Mouse (Mus musculus) left cerebral cortex, postnatal 14 days (tissue): Measurements from ENCODE around the gene 2210407C18Rik. TPM values are rescaled to one million over a fixed set of nuclear protein-coding genes. Genes with fewer than 3 reads are reported as not detected.

ENCODE experiments used
- DNase-seq, 2 experiments: peaks; one replicate each; pipeline ENCODE4 v3.0.0; 2021 to 2022; ENCODE audit warnings: low spot score in 2 of 2, mixed read lengths in 1 of 2
- intact Hi-C: fragments of 180-260 bp; cut with DNase I; formaldehyde crosslinking; loops from one replicate; pipeline ENCODE4 v1.15.1; 2025
- long read RNA-seq, 2 experiments: library from polyadenylated mRNA; stranded (forward); transcript quantifications; one replicate each; pipeline ENCODE4 v2.0.0; 2021
- total RNA-seq, 2 experiments: library from RNA; stranded (reverse); gene quantifications; 2 replicates each; pipeline ENCODE4 v1.2.3; 2021

Gene 2210407C18Rik
- under 1 TPM in 1 of 2 experiments, not detected in 1; 0.42 TPM for total RNA-seq
- long read RNA-seq, experiment 1: 0 reads
- long read RNA-seq, experiment 2: 0 reads

DNA sequence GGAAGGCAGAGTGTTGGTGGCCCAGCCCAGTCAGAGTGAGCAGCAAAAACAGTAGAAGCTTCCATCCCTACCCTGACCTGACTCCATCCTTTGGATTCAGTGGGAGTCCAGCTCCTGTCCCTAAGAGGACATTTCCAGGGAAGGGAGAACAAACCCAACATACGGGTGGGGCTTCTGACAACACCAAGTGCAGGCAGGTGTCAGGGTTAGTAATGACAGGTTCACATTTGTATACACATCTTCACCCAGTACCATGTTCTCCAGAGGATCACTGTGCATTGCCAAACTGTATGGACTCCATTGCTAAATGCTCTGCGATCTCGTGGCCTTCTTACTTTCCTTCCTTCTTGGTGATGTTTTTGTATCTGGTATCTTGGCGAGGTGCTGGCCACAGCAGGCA lies at the start of gene 2210407C18Rik:
Gene 2210407C18Rik, minus strand, starts transcription at position 101 of the 400 bp plus-strand sequence.
- intact Hi-C loops: no loop called here
- no peak for DNase-seq

DNA sequence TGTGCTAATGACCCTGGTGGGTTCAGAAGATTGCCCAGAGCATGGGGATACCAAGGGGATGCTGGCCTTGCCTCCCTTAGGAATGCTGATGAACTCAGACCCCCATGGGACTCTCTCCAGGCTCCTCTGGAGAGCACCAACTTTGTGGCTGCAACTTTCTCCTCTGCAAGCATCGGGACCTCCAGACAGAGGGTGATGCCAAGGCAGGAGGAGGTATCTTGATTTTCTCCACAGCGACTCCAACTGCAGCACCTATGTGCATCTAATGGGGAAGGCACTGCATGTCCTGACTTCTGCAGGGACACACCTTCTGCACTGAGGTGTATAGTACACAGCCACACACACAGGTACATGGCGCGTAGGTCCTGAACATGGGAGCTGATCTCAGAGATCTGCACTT lies 42.7 kb upstream of the 2210407C18Rik start, which contains the start of gene Olfr322:
Gene Olfr322, plus strand, starts transcription at position 187 of the 400 bp plus-strand sequence.
- intact Hi-C loops: no loop called here
- no peak for DNase-seq

DNA sequence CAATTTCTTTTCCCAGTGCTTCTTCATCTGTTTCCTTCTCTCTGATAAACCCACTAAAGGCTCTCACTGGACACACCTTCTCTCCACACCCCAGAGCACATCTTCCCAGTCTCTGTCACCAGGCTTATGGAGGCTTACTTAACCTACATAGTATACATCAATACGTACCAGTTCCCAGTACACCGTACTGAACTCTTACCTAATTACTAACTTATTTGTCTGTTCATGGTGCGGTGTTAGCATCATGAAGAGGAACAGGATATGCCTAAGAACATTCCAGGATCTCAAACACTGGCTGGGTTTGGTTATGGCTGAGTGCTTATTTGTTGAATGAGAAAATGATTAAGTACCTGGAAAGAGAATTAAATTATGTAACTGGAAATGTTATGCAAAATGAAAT lies 39.3 kb upstream of the 2210407C18Rik start:
- intact Hi-C loops: no loop called here

DNA sequence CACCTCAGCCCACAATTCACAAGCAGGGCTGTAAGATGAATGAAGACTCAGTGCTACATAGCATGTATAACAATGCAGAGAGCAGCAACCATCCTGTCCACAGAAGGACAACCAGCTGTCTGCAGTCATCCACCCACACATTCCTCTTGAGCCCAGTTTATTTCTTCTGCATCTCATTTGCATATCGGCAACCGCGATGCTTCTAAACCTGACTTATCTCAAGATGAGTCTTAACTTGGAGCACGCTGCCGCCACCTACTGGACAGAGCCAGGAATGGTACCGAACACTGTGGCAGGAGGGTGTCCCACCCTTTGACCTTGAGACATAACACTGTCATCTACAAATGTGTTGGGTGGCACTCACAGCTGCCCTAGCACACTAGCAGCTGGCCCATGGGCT lies 27.5 kb upstream of the 2210407C18Rik start:
- intact Hi-C loops: no loop called here
- DNase-seq: peak; percentile 12 to 71

More for the DNA sequence above, 39.3 kb upstream of the 2210407C18Rik start:
- no peak for DNase-seq

DNA sequence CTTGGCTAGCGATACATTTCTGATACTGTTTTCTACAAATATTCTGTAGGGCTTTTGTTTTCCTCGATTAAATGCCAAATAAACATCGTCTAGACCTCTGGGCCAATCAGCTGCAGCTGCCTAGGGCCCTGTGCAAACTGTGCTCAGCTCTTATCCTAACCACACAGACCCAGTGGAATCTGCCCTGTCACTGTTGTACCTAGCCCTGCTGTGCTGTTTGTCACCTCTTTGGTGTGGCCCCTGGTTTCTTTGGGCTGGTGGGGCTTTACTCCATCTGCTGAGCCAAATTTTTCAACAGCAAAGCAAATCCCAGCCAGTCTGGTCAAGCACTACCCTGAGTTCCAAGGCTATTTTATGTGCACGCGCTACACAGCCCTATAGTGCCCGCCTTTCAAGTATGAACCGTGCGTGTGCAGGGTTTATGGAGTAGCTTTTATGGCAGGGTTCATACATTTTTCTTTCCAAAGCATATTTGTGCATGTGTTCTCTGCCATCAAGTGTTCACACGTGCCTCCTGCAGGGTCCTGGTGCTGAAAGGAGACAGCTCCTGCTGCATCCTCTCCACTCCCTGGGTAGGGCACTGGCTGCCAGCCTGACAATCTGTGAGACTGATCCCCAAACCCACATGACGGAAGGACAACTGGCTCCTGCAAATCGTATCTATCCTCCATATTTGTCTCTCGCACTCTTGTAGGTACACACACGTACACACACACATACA lies 25.9 kb upstream of the 2210407C18Rik start:
- intact Hi-C loops: no loop called here
- DNase-seq: no peak

DNA sequence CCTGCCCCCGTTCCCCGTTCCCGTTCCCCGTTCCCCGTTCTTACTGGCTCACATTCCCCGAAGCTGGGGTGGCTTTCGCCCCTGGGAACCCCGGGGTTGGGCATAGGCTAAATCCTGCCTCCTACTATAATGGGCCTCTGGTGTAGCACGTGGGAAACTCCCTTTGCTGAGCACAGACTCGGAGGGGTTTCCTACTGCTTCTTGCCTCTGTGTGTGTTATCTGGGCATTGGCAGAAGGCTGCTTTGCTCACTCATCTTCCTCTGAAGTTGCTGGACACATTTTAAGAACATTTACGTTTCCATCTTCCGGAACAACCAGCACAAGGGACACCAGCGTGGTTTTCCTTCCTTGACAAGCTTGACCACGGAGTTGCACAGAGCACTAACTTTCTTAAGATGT lies 25.2 kb upstream of the 2210407C18Rik start:
- DNase-seq: no peak
- intact Hi-C loops: no loop called here

DNA sequence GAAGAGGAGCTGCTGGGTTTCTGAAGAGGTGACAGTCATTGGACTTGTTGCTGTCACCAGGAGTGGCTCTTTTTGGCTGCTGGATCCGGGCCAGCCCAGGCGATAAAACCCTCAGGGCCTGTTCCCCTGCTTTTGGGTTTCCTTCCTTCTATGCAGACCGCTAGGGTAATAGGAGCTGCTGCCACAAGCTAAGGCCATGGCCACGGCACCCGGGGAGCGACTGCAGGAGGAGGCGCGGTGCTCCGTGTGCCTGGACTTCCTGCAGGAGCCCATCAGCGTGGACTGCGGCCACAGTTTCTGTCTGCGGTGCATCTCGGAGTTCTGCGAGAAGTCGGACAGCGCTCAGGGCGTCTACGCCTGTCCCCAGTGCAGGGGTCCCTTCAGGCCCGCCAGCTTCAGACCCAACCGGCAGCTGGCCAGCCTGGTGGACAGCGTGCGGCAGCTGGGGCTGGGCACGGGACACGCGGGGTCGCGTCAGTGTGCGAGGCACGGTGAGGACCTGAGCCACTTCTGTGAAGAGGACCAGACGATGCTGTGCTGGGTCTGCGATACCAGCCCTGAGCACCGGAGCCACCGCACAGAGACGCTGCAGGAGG lies 24.5 kb upstream of the 2210407C18Rik start, which contains the start of gene Trim58:
Gene Trim58, plus strand, starts transcription at position 194 of the 596 bp plus-strand sequence.
- intact Hi-C loops: no loop called here
- no peak for DNase-seq

DNA sequence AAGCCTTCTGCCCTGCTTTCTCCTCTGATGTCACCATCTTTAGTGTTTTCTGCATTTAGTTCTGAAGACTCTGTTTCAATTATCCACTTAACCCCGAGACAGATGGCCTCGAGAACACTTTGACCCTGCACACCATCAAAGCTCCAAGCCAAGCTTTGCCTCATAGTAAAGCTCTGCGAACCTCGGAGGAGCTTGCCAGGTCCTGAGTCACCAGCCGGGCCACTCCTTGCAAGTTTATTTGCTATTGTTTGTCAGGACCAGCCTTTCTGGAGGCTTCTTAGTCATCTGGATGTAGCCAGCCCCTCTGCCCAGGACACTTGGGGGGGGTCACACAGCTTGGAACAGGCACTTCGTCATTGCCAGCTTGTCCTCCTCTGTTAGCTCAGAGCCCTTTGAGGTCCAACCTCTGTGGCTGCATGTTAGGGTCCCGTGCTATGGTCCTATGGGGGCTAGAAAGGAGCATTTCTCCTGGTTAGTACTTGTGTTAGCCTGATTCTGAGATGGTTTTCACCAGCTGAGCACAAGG lies 22.4 kb upstream of the 2210407C18Rik start:
- intact Hi-C loops: loop anchor here (10.0 kb wide), 1 partner anchor 233 kb away; no protein-coding TSS in a partner anchor
- no peak for DNase-seq

DNA sequence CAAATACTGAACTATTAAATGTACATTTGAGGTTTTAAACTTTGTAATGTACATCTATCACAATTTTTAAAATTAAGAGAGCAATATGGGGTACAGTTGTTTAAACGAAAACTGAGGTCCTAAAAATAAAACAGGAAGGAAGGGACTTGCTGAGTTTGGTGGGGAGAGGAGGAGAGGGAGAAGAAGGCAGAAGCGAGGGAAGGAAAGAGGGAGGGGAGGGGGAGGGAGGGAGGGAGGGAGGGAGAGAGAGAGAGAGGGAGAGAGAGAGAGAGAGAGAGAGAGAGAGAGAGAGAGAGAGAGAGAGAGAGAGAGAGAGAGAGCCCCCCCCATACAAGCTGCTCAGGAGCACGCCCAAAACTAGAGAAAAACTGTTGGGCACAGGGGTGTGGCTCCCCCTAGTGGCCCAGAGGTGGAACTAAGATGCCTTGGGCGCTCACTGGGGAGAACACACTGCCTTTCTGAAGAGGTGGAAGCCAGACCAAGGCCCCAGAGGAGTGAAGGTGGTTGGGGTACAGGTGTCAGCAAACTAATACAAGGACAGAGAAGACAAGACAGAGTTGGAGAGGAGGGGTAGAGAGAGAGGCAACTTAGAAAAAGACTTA lies 20.6 kb upstream of the 2210407C18Rik start:
- intact Hi-C loops: loop anchor here (10.0 kb wide), 1 partner anchor 232 kb away; no protein-coding TSS in a partner anchor
- peak; percentile 45 to 53 for DNase-seq

DNA sequence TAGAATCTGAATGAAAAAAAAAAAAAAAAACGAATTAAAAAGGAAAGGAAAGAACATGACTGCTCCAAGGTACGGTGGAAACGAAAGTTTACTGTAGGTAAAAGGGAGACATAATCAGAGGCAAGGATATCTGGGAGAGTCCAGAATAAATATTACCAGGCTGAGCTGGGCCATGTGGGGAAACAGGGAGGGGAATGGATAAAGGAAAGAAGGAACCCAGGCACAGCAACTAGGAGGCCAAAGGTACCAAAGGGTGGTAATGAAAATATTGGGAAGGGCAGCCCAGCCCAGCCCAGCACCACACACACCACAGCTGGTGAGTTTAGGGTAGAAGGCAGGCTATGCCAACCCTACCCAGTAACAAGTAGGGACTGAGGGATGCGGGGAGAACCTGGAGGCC lies 19.0 kb upstream of the 2210407C18Rik start:
- DNase-seq: no peak
- intact Hi-C loops: loop anchor here (10.0 kb wide), 1 partner anchor 230 kb away; no protein-coding TSS in a partner anchor

DNA sequence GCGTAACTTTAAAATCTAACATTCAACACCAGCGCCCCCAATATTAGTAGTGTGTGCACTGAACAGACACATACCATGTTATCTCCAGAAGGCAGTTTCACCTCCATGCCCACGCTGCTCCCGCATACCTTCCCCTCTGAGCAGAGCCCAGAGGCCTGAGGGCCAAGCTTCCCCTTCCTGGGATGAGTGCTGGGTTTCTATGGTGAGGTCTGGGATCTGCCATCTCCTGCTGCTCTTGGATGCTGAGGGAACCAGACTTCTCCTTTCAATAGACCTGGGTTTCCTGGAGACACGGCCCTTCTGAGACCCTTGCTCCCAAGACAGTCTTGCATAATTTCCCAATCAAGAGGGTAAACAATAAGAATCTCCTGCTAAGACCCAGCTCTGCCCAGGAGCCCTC lies 14.5 kb upstream of the 2210407C18Rik start, which contains the start of gene Olfr323:
Gene Olfr323, minus strand, starts transcription at position 101 of the 400 bp plus-strand sequence.
- intact Hi-C loops: loop anchor here (10.0 kb wide), 1 partner anchor 226 kb away; no protein-coding TSS in a partner anchor

DNA sequence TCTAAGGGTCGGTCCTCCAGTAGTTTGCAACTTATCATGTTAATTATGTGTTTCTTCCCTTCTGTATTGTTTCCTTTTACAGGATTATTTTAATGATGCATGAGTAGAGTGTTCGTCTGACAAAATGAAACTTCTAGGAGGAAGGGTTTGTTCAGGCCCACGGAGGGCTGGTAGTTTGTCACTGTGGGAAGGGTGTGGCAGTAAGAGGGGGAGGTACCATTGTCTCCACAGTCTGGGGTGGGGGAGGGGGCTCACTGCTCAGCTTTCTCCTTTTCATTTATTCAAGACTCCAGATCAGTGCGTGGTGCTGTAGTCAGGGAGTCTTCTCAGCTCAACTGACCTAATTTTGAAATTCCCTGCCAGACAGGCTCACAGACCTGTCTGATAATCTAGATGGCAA lies 10.3 kb upstream of the 2210407C18Rik start:
- DNase-seq: no peak
- intact Hi-C loops: no loop called here

More for the DNA sequence above, 14.5 kb upstream of the 2210407C18Rik start, which contains the start of gene Olfr323:
- DNase-seq: no peak

DNA sequence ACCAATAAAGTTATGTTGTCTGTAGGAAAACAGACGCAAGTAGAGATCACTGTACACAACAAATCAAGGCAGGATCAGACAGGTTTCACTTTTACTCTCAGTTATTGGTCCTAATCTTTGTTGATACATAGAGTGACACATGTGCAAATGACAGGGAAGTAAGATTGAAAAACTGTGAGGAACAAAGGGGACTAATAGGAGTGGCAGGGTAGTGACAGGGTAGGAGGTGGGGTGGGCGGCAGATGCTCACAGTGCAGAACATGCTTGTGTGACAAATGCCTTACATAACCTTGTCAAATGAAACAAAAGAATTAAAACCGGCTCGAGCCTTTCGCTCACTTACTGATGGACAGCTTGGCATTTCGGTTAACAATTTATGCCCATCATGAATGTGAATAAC lies 2.9 kb upstream of the 2210407C18Rik start:
- intact Hi-C loops: no loop called here
- DNase-seq: no peak

DNA sequence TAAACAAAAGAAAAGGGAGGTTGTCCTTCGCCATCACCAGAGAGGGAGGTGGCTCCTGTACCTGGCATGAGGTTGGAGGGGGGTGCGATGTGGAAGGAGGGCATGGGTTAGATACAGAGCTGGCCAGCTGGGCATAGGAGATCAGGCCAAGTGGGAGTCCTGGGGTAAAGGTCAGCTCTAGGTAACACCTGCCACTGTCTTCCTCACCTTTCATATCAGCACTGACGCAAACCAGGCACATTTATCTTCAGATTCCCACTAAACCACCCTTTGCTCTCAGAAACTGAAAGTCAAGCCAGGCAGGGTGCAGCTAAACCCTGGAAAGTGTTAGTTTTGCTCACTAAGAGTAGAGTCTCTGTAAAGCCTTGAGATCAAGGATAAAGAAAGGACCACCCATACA lies 2.5 kb upstream of the 2210407C18Rik start:
- intact Hi-C loops: no loop called here
- no peak for DNase-seq

DNA sequence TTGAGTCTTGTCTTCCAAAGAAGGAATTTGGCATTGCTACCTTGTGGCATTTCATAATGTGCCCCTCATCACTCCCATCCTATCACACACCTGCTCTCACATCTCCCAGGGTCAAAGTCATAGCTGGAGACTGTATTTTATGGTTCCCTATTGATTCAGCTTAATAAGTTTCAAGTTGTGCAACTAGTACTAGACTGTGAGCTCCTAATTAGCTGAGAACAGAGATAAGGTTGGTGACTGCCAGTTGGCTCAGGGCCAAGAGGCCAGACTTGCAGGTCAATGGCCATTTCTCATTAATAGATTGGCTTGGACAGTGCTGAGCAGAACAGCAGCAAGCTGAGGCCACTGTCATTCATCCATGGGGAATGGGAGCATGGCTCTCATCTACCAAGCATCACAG lies 1.3 kb downstream of the 2210407C18Rik start:
- intact Hi-C loops: no loop called here
- DNase-seq: no peak

DNA sequence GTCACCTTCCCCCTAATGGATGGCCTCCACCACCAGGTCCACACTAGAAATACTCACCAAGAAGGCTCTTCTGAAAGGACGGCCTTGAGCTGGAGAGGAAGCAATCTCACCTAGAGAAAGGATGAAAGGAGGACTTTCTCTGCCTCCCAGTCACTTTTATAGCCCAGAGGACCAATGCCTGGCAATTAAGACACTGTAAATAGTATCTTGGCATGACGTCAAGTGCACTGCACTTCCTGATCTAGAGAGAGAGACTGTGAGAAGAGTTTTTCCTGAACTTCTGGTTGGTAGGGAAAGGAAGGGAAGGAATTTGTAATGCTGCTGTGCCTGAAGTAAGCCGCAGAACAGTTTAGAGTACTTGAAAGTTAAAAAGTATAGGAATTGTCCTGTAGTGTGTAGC lies 2.5 kb downstream of the 2210407C18Rik start:
- intact Hi-C loops: no loop called here
- no peak for DNase-seq

DNA sequence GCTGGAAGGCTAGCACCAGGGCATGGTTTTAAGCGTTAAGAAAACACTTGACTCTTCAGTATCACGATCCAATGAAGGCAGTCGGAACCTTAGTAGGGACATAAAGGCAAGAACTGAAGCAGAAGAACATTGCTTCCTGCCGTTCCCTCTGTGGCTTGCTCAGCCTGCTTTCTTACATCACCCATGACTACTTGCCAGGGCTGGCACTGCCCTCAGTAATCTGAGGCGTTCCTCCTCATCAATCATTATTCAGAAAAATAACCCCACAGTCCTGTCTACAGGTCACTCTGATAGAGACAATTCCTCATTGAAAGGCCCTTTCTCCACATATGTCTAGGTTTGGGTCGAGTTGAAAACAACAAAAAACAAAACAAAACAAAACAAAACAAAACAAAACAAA lies 8.8 kb downstream of the 2210407C18Rik start:
- DNase-seq: no peak
- intact Hi-C loops: no loop called here

DNA sequence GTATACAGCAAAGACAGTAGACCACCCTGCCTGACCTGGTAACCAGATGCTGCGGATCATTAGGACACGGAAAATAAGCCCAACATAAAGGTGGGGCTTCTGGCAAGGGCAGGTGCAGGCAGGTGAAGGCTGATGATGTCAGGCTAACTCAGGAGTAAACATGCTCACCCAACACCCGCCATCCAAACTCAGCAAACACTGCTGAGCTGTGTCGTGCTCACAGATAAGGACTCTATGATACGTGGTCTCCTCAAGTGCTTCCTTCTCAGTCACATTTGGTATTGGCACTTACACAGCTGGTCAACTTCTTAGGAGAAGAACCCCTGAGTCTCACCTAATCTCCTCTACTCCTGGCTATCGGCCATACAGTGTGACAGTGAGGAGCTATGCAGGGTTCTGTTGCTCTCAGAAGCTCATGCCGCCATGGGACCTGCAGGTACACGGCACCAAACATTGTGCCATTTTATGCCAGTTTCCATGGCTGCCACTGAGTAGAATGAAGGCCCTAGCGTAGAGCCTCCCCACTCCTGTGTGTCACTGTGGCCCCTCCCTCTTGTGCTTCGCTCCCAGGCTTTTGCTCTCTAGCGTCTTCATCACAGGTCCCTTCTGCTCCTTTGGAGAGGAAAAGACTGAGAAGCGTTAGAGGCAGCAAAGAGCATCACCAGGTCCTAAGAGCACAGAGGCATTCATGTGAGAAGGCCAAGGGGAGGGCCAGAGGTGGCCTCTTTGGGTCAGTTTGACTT lies 9.5 kb downstream of the 2210407C18Rik start:
- intact Hi-C loops: no loop called here
- DNase-seq: no peak

DNA sequence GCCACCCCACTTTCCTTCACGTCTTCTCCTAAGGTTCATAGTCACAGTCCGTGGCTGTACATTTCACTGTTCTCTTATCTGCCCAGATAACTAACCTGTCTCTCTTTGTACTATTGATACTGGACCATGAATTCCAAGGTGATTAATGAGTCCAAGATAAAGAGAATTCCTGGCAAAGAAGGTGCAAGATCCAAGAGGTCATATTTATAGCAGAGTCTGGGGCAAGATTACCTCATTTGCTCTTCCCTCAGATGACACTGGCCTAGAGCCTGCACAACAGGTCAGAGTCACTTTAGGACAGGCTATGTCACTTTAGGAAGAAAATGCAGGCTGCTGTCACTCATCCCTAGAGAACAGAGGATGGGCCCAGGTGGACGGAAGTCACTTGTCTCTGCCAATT lies 10.6 kb downstream of the 2210407C18Rik start:
- intact Hi-C loops: no loop called here
- no peak for DNase-seq
